Mouse (Mus musculus) mesoderm, embryonic 11.5 days (tissue): ENCODE measurements at regions not wholly inside any gene's neighbourhood (a gene's known extent, or its start where the extent isn't known, plus 50 kb on each side); places are given as distances from the start of the nearest gene placed in this dataset.

ENCODE experiments used
- DNase-seq: peaks from one replicate; pipeline ENCODE4 v3.0.0-alpha.2; 2012; ENCODE audit warnings: low read depth, low spot score

DNA sequence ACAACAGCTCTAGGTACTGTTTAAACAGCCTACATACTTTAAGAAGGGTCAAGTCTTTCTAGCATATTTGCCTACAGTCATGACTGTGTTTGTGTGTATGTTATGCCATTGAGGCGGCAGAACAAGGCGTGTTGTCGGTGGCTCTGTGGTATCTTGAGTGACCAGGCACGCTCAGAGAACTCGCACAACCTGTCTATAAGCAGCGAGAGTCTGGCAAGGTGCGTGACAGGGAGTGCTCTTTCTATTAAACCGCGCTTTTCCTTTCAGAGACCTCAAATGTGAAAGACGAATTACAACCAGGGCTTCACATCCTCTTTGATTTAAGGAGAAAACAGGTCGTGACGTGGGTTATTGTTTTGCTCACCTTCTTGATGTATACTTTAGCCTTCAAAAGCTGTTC is 88.2 kb upstream of the Fam3c start:
- no peak for DNase-seq

DNA sequence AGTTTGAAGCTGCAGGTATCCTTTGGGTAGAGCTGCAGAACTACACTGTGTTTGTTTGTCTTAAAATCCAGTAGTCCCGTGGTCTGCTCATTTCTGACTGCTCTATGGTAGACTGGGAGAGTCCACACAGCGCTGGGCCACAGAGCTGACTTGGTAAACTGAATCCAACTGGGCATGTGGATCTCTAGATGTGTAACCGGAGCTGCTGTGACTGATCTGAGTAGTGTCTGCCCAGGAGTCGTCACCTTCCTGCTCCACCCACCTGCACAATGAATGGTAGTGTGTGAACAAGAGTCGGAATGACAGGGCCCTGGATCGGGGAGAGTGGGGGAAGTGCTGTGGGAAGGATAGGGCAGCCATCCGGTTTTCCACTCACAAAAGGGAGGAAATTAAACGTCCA is 87.5 kb upstream of the Fam3c start:
- peak; percentile 11 for DNase-seq

DNA sequence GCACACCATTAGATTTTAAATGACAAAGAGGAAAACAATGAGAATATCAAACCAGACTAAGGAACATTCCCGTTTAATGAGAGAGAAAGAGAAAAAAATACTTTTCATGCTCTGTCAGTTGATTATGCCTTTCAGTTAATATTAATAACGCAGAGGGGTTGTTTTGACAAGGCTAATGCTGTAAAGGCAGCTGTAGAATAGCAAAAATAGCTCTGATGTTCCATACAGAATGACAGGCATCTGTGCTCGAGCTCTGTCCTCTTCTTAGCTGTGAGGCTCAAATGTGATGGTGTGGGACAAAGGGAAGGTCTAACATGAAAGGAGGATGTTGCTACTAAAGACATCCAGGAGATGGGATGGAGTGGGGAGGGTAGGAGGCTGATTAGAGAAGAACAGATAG is 87.1 kb upstream of the Fam3c start:
- no peak for DNase-seq

DNA sequence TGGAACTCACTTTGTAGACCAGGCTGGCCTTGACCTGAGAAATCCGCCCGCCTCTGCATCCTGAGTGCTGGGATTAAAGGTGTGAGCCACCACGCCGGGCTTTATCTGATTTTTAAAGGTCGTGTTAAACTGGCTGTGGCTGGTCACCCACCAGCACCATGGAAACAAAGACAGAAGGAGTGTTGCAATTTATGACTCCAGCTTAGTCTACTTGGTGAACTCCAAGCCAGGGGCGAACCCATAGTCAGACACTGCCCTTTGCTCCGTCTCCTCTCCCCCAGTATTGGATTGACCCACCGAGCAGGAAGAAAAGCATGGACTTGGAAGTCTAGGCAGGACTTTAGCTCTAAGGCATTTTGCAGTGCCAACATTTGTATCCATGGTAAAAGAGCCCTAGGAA is 86.5 kb upstream of the Fam3c start:
- DNase-seq: no peak

DNA sequence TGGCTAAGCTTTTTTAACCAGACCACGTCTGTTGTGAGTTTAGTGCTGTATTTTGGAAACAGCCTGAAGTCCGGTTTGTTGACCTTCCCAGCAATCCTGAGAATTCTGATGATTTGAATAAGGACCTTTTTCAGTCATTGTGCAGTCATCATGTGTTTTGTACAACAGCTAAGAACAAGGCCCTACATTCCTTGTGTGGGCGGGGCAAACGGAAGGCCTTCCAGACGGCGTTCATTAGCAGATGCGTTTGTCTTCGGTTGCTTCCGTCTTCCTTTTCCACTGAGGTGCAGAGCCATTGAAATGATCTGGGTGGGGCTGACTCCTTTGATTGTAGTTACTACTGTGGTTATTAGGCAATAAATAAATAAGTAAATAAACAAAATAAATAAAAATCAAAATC is 83.8 kb upstream of the Fam3c start:
- DNase-seq: no peak

DNA sequence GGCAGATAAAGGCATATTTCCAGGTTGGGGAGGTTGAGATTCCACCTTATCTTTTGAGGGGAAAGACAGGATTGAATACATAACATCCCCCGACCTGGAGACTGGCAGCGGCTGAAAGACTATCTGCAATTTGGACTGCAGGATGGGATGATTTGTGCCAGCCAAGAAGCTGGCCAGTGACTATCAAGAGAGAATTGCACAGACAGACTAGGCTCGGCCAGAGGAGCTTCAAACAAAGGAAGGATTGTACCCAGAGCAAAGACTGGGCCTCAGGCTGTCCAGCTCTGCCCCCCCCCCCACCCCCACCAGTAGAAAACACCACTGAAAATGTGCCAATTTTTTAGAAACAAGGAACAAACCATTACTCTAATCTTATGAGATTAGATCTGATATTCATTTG is 73.0 kb upstream of the Fam3c start:
- DNase-seq: peak; percentile 20

DNA sequence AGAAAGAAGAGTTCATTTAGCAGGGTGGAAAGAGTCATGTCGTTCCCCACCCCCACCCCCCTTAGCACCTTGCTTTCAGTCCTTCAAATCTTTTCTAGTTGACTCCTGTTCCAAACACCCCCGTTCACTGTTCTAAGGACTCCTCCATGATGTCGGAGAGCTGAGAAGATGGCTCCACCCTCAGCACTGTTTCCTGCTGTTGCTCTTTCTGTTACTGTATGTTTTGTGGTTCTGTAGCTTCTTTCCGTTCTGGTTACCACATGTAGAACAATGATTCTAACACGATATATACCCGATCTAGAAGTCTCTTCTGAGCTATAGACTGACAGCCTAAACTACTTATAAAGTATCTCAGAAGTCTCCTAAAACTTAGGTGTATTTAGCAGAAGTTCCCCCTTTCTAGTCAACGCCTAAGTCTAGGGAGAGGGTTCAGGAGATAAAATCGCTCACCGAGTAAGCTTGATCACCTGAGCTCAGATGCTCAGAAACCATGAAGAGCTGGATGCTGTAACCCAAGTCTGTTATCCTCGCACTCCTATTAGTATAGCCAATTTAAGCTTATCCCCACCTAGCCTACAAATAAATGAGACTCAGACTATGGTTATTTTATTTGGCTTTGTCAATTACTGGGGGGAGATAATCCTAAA is 68.2 kb upstream of the Fam3c start:
- no peak for DNase-seq

DNA sequence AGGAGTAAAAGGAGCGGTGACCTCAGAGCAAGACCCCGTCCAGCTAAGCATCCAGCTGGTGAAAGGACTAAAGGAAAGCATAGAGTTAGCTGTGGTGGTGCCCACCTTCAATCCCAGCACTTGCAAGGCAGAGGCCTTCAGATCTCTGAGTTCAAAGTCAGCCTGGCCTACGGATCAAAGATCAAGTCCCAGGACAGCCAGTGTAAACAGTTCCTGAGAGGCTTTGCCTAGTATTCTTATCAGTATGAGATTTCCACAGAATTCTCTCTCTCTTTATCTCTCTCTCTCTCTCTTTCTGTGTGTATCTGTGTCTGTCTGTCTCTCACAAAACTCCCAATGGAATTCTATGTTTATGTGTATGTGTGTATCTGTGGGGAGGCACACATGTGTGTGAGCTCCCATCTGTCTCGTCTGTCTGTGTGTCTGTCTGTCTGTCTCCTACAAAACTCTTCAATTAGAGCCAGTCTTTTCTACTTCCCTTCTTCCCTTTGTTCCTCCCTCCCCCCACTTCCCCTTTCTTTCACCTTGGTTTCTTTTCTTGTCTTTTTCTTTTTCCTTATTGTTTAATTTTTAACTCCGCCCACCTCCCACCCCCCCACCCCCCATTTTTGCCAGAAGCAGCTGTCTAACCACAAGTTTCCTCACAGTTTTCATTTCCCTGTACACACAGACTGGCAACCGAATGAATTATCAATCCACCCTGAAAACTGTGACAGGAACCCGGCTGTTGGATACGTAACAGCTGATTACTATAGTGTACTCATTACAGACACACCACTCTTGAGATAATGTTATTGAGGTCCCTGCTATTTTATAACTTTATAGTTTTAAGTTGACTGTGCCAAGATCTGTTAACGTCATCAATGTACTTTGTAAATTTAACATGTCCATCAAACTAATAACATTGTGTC is 67.3 kb upstream of the Fam3c start:
- no peak for DNase-seq

DNA sequence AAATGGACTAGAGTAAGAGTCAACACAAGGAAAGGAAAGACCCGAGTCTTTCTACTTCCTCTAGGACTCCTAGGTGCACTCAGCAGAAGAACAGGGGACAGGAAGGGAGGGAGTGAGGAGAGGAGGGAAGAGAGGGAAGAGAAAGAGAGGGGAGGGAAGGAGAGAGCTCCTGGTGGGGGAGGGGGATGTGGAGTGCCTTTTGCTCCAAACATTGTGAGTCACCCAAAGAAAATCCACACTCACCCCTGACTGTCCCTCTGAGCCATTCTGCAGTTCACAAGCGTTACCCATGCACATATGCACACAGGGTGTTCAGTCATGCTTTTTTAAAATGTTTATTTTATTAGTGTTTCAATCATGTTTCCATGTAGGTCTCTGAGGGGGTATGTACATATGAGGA is 65.5 kb upstream of the Fam3c start:
- no peak for DNase-seq

DNA sequence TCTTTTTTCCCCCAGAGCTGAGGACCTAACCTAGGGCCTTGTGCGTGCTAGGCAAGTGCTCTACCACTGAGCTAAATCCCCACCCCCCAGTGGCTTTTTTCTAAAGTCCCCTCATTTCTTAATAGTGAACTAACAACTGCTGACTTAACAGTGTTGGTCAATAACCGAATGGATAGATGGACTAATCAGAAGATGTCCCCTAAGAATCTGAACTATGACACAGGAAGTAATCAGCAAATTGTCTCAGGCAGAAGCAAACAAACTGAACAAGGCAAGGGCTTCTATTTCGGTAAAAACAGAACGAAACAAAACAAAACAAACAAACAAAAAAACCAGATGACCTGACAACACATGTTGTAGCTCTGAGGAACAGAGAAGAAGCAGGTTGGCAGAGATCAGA is 62.2 kb upstream of the Fam3c start:
- DNase-seq: no peak

DNA sequence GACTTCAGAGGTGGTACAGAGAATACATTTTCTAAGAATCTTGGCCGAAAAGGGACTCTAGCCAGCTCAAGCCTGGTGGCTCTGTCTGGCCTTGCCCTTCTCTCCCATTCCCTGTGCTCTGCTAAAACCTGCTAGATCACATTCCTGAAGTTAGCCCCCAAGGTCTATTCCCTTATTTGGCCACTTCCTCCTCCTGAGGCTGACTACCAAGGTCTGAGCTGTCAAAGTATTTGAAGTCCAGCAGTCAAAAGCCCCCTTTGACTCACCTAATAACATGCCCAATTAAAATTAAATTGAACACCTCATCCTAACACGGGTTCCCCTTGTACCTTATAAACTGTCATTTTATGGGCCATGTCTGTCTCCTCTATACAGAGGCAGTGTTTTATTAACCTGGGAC is 61.1 kb upstream of the Fam3c start:
- DNase-seq: peak; percentile 22

DNA sequence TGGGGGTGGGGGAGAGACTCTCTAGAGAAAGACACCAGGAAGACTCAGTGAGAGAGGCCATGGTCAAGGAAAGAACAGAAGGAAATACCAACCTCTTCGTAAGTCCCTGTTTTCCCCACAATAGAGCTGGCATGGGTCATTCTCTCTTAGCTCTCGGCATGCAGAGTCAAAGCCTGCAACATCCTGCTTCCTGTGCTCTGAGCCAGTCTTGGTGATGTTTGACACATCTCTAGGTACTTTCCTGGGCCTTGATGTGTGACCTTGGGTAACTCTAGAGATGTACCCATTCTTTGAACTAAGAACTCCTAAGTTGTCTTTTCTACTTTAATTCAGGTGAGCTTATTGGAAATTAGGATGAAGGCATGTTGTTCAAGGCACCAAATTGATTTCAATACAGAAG is 55.8 kb upstream of the Fam3c start:
- DNase-seq: no peak

DNA sequence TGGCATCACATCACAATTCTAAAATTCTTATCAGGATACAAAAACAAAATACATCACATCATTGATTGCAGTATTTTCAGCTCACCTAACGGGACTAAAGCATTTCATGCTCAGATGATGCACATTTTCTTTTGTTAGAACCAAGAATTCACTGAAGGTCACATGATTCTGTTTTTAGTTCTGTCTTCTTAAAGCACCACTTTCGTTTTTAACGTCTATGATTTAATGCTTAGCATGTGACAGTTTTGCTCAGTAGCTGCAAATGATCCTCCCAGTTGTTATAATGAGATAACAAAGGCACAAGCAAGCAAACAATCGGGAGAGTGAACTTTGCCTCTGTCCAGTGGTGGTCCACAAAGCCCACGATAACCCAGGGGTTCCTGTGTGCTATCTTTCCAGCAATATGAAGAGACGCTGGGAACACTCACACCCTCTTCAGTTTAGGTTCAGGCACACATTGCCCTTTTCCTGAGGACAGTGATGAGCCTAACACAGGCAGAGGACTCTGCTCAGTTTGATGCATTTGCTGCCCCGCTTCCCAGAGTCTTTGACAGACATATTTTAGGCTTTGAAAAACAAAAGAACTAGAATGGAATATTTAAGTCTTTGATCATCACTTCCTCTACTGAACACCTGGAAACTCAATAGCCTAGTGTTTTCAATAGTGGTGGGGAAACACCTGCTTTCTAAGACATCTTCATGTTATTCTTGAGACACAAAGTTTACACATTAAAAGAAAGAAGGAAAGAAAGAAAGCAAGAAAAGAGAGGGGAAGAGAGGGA is 53.0 kb upstream of the Fam3c start:
- no peak for DNase-seq
